Mouse (Mus musculus) E14TG2a.4 (cell line): ENCODE results near the gene Kif7.

Experiments used
- CTCF ChIP-seq: conservative IDR thresholded peaks from 2 replicates; pipeline ENCODE4 v1.5.1; 2014; ENCODE audit warnings: low read length
- NANOG ChIP-seq: IDR thresholded peaks from 2 replicates; pipeline ENCODE4 v1.6.1; 2014; ENCODE audit warnings: borderline replicate concordance, low read length, mixed read lengths
- POU5F1 ChIP-seq: IDR thresholded peaks from 2 replicates; pipeline ENCODE4 v1.6.1; 2014; ENCODE audit warnings: low read length, borderline replicate concordance

- TF ChIP-seq CTCF (peak; percentile 22), POU5F1 (no peak), NANOG (no peak)
Measured at GRCm38 (mm10) chr7:79729743-79730370, 14.3 kb upstream of the Kif7 start.
